Mouse (Mus musculus): ENCODE results near the gene Bloc1s4.

DNA sequence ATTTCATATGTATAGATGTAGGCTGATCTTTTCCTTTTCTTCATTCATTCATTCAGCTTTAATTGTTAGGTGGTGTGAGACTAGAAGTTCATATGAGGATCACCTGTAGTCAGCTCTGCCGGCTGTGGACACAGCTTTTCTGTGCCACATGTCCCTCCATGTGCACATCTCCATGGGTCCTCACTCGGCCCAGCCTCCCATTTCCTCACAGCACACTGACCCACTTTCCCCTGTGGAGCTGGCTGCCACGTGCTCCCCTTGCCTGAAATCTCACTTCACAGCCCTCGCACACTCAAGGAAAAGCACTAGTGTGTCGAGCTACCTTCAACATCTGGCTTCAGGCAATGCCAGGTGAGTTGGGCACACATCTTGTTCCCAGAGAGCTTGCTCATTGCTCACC lies 29.3 kb downstream of the Bloc1s4 start:
- no peak for TF ChIP-seq ZC3H11A (IDR thresholded peaks at IDR 0.05; ENCODE audit: low read depth, low read length)
- no peak for TF ChIP-seq MYC (IDR thresholded peaks at IDR 0.05; ENCODE audit: low read depth, low read length)
- no peak for TF ChIP-seq PAX5 (IDR thresholded peaks at IDR 0.05; ENCODE audit: low read length)
- no peak for TF ChIP-seq CTCF (conservative IDR thresholded peaks at IDR 0.05 in 1 of 2, IDR thresholded peaks at IDR 0.05 in 1 of 2; ENCODE audit: low read depth in 2 of 2, low read length in 2 of 2)
- no peak for TF ChIP-seq POLR2A (IDR thresholded peaks at IDR 0.05; ENCODE audit: low read depth, low read length)
